Mouse (Mus musculus): Measurements from ENCODE around the gene Adcyap1r1. TPM values are rescaled to one million over a fixed set of nuclear protein-coding genes. Genes with fewer than 3 reads are reported as not detected.
A peak's percentile ranks its signal among the peaks of the same experiment; 100 is the strongest.

Gene Adcyap1r1
- total RNA-seq (2021) = 100 to 1,000 TPM; 112 to 131 TPM

- intact Hi-C loops (cut with DNase I) = loop anchor here (5.0 kb wide), 1 partner anchor 60 kb away; no protein-coding TSS in a partner anchor
- peak; percentile 90 for DNase-seq
Measured at GRCm38 (mm10) chr6:55451771-55452371, at the start of gene Adcyap1r1. TSS of gene Adcyap1r1 (plus strand) at chr6:55451978.

GRCm38 (mm10) chr6:55402041-55402776, 49.6 kb upstream of the Adcyap1r1 start:
- DNase-seq = no peak
- intact Hi-C loops (cut with DNase I) = no loop called here

GRCm38 (mm10) chr6:55403411-55404309, 48.1 kb upstream of the Adcyap1r1 start:
- intact Hi-C loops (cut with DNase I) = no loop called here
- DNase-seq = no peak

- intact Hi-C loops (cut with DNase I) = no loop called here
Measured at GRCm38 (mm10) chr6:55404421-55404990, 47.3 kb upstream of the Adcyap1r1 start.

GRCm38 (mm10) chr6:55407345-55407744, 44.4 kb upstream of the Adcyap1r1 start:
- no peak for DNase-seq
- intact Hi-C loops (cut with DNase I) = no loop called here

More at GRCm38 (mm10) chr6:55404421-55404990, 47.3 kb upstream of the Adcyap1r1 start:
- no peak for DNase-seq

GRCm38 (mm10) chr6:55410119-55410775, 41.5 kb upstream of the Adcyap1r1 start:
- DNase-seq = no peak
- intact Hi-C loops (cut with DNase I) = no loop called here

GRCm38 (mm10) chr6:55410977-55411376, 40.8 kb upstream of the Adcyap1r1 start:
- DNase-seq = no peak
- intact Hi-C loops (cut with DNase I) = no loop called here

- DNase-seq = no peak
- intact Hi-C loops (cut with DNase I) = no loop called here
Measured at GRCm38 (mm10) chr6:55416202-55416601, 35.6 kb upstream of the Adcyap1r1 start.

GRCm38 (mm10) chr6:55418746-55419410, 32.9 kb upstream of the Adcyap1r1 start:
- DNase-seq = peak; percentile 45
- intact Hi-C loops (cut with DNase I) = no loop called here

- intact Hi-C loops (cut with DNase I) = no loop called here
- DNase-seq = no peak
Measured at GRCm38 (mm10) chr6:55420411-55420810, 31.4 kb upstream of the Adcyap1r1 start.

- DNase-seq = peak; percentile 65
- intact Hi-C loops (cut with DNase I) = no loop called here
Measured at GRCm38 (mm10) chr6:55420869-55421361, 30.9 kb upstream of the Adcyap1r1 start.

- intact Hi-C loops (cut with DNase I) = no loop called here
- DNase-seq = no peak
Measured at GRCm38 (mm10) chr6:55432121-55432520, 19.7 kb upstream of the Adcyap1r1 start.

- intact Hi-C loops (cut with DNase I) = no loop called here
- peak; percentile 45 for DNase-seq
Measured at GRCm38 (mm10) chr6:55434360-55434759, 17.4 kb upstream of the Adcyap1r1 start.

GRCm38 (mm10) chr6:55435266-55436159, 16.3 kb upstream of the Adcyap1r1 start:
- intact Hi-C loops (cut with DNase I) = no loop called here
- peak; percentile 95 for DNase-seq

- no peak for DNase-seq
- intact Hi-C loops (cut with DNase I) = no loop called here
Measured at GRCm38 (mm10) chr6:55437919-55438318, 13.9 kb upstream of the Adcyap1r1 start.

- DNase-seq = no peak
- intact Hi-C loops (cut with DNase I) = no loop called here
Measured at GRCm38 (mm10) chr6:55438837-55439236, 12.9 kb upstream of the Adcyap1r1 start.

- intact Hi-C loops (cut with DNase I) = no loop called here
- peak; percentile 90 for DNase-seq
Measured at GRCm38 (mm10) chr6:55443927-55444688, 7.7 kb upstream of the Adcyap1r1 start.

- intact Hi-C loops (cut with DNase I) = no loop called here
- no peak for DNase-seq
Measured at GRCm38 (mm10) chr6:55444721-55445120, 7.1 kb upstream of the Adcyap1r1 start.
